Mouse (Mus musculus): ENCODE measurements around the gene Unc13d. TPM values are rescaled to one million over a fixed set of nuclear protein-coding genes. Genes with fewer than 3 reads are reported as not detected.
"Not testable (repeated sequence)": the region's sequence is repeated elsewhere in the genome, so short reads cannot be mapped to it uniquely, and the experiment has no call there.

Gene Unc13d
- polyA plus RNA-seq, 1 experiment from 2014 or later, result 1.3 TPM

- Histone ChIP-seq H3K36me3 (0 out of 2 replicates have a peak, but pooled peaks cover 6% of the 10 kb centered on the region), H3K27ac (replicated peaks) (peak overlapping the region; percentile 100), H3K9ac (peak overlapping the region; percentile 93), H3K4me3 (peak overlapping the region; percentile 70), H3K4me2 (peak overlapping the region; percentile 81), H3K27me3 (no peaks in the 10 kb centered on the region), H3K4me1 (replicated peaks) (peaks cover 28% of the 10 kb centered on the region), H3K9me3 (no peaks in the 10 kb centered on the region)
- 24% methylated on average over 14 of the region's 14 CpGs for WGBS
- ATAC-seq (ENCODE audit: low read depth), result peak; percentile 37
Observed at GRCm38 (mm10) chr11:116030898-116031845, 46.6 kb downstream of the Unc13d start.

DNA sequence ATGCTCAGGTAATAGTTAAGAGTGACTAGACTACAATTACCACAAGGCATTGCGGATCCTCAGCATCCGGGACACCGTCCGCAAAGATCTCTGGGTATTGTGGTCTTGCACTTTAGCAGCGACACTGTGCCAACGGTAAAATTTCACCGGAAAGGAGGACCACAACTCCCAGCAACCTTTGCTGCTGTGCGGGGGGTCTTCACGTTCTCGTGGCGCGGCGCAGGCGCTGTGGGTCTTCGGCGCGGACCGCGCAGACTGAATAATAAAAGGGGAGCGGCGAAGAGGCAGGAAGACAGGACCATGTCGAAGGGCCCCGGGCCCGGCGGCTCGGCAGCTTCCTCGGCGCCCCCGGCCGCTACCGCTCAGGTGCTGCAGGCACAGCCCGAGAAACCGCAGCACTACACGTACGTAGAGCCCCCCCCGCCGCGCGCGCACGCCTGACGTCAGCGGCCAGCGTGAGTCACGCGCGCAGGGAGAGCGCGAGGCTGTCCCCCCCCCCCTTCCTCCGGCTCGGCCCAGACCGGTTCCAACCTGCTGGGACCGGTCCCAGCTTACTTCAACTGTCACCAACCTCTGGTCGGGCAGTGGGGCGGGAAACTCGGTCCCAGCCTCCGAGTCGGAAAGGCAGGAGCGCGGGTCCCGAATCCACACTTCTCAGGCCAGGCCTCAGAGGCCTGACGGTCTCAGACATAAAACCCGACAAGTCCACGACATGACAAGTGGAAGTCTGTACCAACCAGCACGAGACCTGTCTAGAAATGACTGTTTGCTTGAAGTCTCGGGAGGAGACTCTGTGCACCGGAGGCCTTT lies 47.5 kb downstream of the Unc13d start, which contains the start of gene Unk:
Unk (plus strand) TSS at position 235 of the 810 bp plus-strand sequence.
- peak; percentile 95 for ATAC-seq (ENCODE audit: low read depth)
- whole genome bisulfite sequencing, result under 1% methylated on average over 53 of the region's 67 CpGs
- peaks cover 28% of the 10 kb centered on the region for H3K4me1 ChIP-seq (replicated peaks)

GRCm38 (mm10) chr11:116029086-116029865 lies 48.5 kb downstream of the Unc13d start:
- no peak for ATAC-seq (ENCODE audit: low read depth)
- Histone ChIP-seq H3K4me2 (peak overlapping the region; percentile 81), H3K36me3 (no peaks in the 10 kb centered on the region), H3K27ac (replicated peaks) (0 out of 2 replicates have a peak overlapping the region, but pooled peaks have one; percentile 49), H3K9ac (peak overlapping the region; percentile 68), H3K4me3 (peak overlapping the region; percentile 70), H3K4me1 (replicated peaks) (peaks cover 28% of the 10 kb centered on the region), H3K27me3 (no peaks in the 10 kb centered on the region), H3K9me3 (no peaks in the 10 kb centered on the region)
- 79% methylated on average over 6 of the region's 6 CpGs for WGBS

More for the DNA sequence above, 47.5 kb downstream of the Unc13d start, which contains the start of gene Unk:
- 0 out of 2 replicates have a peak, but pooled peaks cover 6% of the 10 kb centered on the region for H3K36me3 ChIP-seq
- no peaks in the 10 kb centered on the region for H3K9me3 ChIP-seq
- no peaks in the 10 kb centered on the region for H3K27me3 ChIP-seq
- peak within 1 kb of the TSS; percentile 93 for H3K9ac ChIP-seq
- peak within 1 kb of the TSS; percentile 100 for H3K27ac ChIP-seq (replicated peaks)
- H3K4me2 ChIP-seq, result peak within 1 kb of the TSS; percentile 81
- peak within 1 kb of the TSS; percentile 70 for H3K4me3 ChIP-seq

DNA sequence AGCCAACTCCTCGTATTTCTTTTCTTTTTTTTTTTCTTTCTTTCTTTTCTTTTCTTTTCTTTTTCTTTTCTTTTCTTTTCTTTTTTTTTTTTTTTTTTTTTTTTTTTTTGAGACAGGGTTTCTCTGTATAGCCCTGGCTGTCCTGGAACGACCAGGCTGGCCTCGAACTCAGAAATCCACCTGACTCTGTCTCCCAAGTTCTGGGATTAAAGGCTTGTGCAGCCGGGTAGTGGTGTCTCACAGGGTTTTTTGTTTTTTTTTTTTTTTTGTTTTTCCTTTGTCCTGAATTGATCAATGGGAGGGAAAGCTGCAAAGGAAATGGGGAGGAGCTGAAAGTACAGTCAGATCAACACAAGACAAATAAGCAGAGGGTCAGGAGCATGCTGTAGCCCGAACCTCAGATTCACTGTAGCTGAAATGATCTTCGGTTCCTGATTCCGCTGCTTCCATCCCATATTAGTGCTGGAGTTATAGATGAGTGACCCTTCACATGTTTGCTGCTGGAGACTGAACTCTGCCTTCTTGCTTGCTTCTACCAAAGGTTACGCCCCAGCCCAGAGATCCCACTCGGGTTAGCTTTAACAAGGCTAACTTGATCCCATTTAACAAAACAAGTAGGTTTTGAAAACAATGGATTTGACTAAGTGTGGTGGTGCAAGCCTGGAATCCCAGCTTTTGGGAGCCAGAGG lies 49.4 kb downstream of the Unc13d start:
- H3K9ac ChIP-seq, result no peak overlapping the region
- 82% methylated on average over 9 of the region's 9 CpGs for WGBS

DNA sequence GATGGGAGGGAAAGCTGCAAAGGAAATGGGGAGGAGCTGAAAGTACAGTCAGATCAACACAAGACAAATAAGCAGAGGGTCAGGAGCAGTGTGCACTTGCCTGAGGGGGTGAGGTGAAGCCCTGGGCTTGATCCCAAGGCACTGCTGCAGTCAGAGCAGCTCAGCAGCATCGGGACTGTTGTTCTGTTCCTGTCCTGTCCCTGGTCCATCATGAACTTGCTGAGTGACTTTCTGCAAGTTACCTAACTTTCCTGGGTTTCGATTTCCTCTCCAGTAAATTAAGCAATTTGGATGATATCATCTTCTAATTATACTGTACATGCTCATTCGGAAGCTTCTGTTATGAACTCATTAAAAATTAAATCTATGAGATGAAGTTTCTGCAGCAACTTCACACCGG lies 50.0 kb downstream of the Unc13d start, which contains the start of gene H3f3b:
H3f3b (minus strand) TSS at position 207 of the 400 bp plus-strand sequence.
- no peaks in the 10 kb centered on the region for H3K27me3 ChIP-seq
- no peak within 1 kb of the TSS for H3K4me2 ChIP-seq
- H3K4me1 ChIP-seq (replicated peaks), result peaks cover 26% of the 10 kb centered on the region
- no peak for ATAC-seq (ENCODE audit: low read depth)
- no peaks in the 10 kb centered on the region for H3K9me3 ChIP-seq
- H3K9ac ChIP-seq, result no peak within 1 kb of the TSS
- H3K36me3 ChIP-seq, result peaks cover 4% of the 10 kb centered on the region; the same call in 1 of the 2 replicates
- H3K27ac ChIP-seq (replicated peaks), result no peak within 1 kb of the TSS
- WGBS, result 81% methylated on average over 4 of the region's 4 CpGs
- H3K4me3 ChIP-seq, result no peak within 1 kb of the TSS

More for the DNA sequence above, 49.4 kb downstream of the Unc13d start:
- Histone ChIP-seq H3K27ac (replicated peaks) (no peak overlapping the region), H3K36me3 (peaks cover 4% of the 10 kb centered on the region; the same call in 1 of the 2 replicates), H3K4me3 (no peak overlapping the region), H3K4me1 (replicated peaks) (peaks cover 28% of the 10 kb centered on the region), H3K4me2 (no peak overlapping the region), H3K27me3 (no peaks in the 10 kb centered on the region), H3K9me3 (no peaks in the 10 kb centered on the region)
- no peak for ATAC-seq (ENCODE audit: low read depth)

DNA sequence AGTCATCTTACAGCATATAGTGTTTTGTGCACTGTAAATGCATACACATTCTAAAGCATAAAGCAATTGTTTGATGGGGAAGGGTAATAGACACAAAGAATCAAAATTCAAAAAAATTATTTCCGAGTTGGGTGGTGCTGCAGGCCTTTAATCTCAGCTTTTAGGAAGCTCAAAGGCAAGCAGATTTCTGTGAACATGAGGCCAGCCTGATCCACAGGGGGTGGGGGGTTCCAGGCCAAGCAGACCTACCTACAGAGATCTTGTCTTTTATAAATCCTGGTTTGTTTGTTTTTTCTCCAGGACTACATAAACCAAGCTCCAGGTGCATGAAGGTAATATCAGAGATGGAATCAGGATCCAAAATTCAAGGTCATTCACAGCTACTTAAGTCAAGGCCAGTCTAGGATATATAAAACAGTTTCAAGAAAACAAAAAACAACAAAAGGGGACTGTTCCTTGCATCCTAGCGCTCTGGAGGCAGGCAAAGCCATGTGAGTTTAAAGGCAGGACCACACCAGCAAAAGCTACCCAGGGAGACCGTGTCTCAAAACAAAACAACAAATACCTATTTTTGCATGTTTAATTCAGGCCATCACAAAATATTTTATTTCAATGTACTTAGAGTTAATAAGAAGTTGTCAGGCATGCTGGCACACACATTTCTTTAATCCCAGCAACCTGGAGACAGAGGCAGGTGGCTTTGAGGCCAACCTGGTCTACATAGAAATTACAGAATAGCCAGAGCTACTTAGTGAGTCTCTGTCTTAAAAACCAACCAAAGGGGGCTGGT lies 52.5 kb downstream of the Unc13d start:
- H3K9me3 ChIP-seq, result no peaks in the 10 kb centered on the region
- no peak overlapping the region for H3K9ac ChIP-seq
- ATAC-seq (ENCODE audit: low read depth), result no peak
- peaks cover 21% of the 10 kb centered on the region for H3K36me3 ChIP-seq
- H3K27ac ChIP-seq (replicated peaks), result peak overlapping the region; percentile 66
- no peak overlapping the region for H3K4me3 ChIP-seq
- H3K4me1 ChIP-seq (replicated peaks), result peaks cover 24% of the 10 kb centered on the region
- 93% methylated on average over 3 of the region's 3 CpGs for WGBS
- no peaks in the 10 kb centered on the region for H3K27me3 ChIP-seq
- H3K4me2 ChIP-seq, result no peak overlapping the region

DNA sequence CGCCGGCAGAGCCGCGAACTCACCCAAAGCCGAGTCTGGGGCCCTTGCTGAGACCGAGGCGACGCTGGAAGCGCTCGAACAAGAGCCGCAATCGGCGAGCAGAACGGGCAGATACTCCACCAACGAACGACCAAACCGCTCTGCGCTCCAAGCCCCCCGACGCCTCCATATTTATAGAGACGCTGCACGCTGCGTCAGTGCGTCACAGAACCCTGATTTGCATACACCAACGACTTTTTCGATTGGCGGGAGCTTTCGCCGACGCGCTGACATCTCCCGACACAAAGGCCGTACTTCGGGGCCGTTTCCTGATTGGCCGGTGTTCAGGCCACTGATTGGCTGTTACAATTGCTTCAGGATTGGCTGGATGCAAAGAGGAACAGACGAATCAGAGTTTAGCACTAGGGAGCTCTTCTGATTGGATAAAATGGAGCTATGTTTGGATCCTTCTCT lies 53.4 kb downstream of the Unc13d start:
- Histone ChIP-seq H3K4me2 (peak overlapping the region; percentile 94), H3K9me3 (no peaks in the 10 kb centered on the region), H3K27me3 (no peaks in the 10 kb centered on the region), H3K9ac (peak overlapping the region; percentile 100), H3K27ac (replicated peaks) (peak overlapping the region; percentile 100), H3K36me3 (peaks cover 22% of the 10 kb centered on the region), H3K4me3 (peak overlapping the region; percentile 96), H3K4me1 (replicated peaks) (peaks cover 20% of the 10 kb centered on the region)
- peak; percentile 96 for ATAC-seq (ENCODE audit: low read depth)
- WGBS, result under 1% methylated on average over 37 of the region's 37 CpGs

DNA sequence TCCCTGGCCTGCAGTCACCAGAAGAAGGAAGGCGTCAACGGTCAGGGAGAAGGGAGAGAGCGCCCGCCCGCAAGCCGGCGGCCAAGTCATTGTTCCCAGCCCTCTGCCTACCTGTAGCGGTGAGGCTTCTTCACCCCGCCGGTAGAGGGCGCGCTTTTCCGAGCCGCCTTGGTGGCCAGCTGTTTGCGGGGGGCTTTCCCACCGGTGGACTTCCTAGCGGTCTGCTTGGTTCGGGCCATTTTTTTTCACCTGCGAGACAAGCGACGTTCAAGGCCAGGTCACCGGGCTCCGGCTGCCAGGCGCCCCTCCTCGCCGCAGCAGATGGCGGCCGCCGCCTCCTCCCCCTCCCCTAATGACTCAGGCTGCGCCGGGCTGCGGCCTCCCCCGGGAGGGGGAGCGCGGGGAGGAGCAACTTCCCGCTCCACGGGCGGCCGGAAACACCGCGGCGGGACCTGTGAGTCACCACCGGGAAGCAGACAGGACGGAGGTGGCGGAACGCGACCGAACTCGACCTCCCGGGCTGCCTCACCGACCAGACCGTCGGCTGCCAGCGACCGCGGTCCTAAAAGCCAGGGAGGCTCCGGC lies 53.9 kb downstream of the Unc13d start:
- Histone ChIP-seq H3K27me3 (no peaks in the 10 kb centered on the region), H3K27ac (replicated peaks) (peak overlapping the region; percentile 100), H3K4me3 (peak overlapping the region; percentile 96), H3K4me2 (peak overlapping the region; percentile 94), H3K9me3 (no peaks in the 10 kb centered on the region), H3K36me3 (peaks cover 22% of the 10 kb centered on the region), H3K9ac (peak overlapping the region; percentile 100), H3K4me1 (replicated peaks) (peaks cover 18% of the 10 kb centered on the region)
- WGBS, result under 1% methylated on average over 56 of the region's 57 CpGs
- peak; percentile 81 for ATAC-seq (ENCODE audit: low read depth)

GRCm38 (mm10) chr11:116023074-116023770 lies 54.5 kb downstream of the Unc13d start:
- Histone ChIP-seq H3K4me2 (peak overlapping the region; percentile 94), H3K4me1 (replicated peaks) (peaks cover 18% of the 10 kb centered on the region), H3K4me3 (peak overlapping the region; percentile 96), H3K9ac (peak overlapping the region; percentile 100), H3K27ac (replicated peaks) (peak overlapping the region; percentile 100), H3K36me3 (peaks cover 22% of the 10 kb centered on the region)
- 6% methylated on average over 18 of the region's 18 CpGs for WGBS
- not testable (repeated sequence) for ATAC-seq (ENCODE audit: low read depth); H3K27me3 ChIP-seq; H3K9me3 ChIP-seq
